Mouse (Mus musculus) left cerebral cortex, postnatal 10 days (tissue): ENCODE measurements around the gene Thbs2. TPM values are rescaled to one million over a fixed set of nuclear protein-coding genes. Genes with fewer than 3 reads are reported as not detected.
A peak's percentile ranks its signal among the peaks of the same experiment; 100 is the strongest.
"Not testable (repeated sequence)": the region's sequence is repeated elsewhere in the genome, so short reads cannot be mapped to it uniquely, and the experiment has no call there.

Source experiments
- DNase-seq, 2 experiments: peaks; one replicate each; pipeline ENCODE4 v3.0.0; 2021 to 2022; ENCODE audit warnings: low spot score in 2 of 2, mixed read lengths in 1 of 2; ENCODE audit errors: extremely low spot score in 1 of 2
- intact Hi-C: fragments of 180-260 bp; cut with DNase I; formaldehyde crosslinking; loops from one replicate; pipeline ENCODE4 v1.15.1; 2025
- total RNA-seq, 2 experiments: library from RNA; stranded (reverse); gene quantifications; 2 replicates each; pipeline ENCODE4 v1.2.3; 2021

Thbs2 gene
- total RNA-seq, 2 experiments from 2014 or later, result 7.5 to 7.9 TPM

DNA sequence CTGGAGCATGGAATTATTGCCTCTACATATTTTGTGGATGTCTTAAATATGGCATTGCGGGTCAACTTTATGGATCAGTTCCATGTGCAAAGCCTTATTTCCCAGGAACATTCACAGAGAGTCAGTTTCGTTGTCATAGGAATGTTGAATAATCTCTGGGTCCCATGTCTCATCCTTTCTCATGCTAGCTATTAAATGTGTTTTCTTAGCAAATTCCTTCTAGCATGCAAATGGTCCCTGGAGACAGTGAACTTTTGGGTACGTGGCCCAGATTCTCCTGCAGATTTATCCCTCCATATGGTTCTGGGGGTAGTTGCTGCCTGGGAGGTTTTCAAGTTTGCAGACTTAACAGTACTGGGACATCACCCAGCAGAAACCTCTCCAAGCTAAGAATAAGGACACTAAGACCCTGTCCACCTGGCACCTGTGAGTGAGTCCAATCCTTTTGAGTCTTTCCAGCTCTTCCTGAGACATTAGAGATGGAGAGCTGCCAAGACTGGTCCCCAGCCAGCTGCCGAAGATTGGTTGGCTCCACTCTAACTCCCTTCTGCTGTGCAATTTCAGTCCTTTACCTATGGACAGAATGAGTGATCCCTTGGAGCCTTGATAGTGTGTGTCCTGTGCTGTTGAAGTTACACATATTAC lies 45.9 kb downstream of the Thbs2 start:
- intact Hi-C loops, result no loop called here
- DNase-seq, result peak; percentile 24 to 34

GRCm38 (mm10) chr17:14643996-14644395 lies 50.0 kb downstream of the Thbs2 start:
- intact Hi-C loops, result no loop called here
- DNase-seq, result no peak

- intact Hi-C loops, result no loop called here
- peak in 1 of 2 experiments; percentile 73 for DNase-seq
These were observed 53.5 kb downstream of the Thbs2 start for GRCm38 (mm10) chr17:14640351-14641115.

DNA sequence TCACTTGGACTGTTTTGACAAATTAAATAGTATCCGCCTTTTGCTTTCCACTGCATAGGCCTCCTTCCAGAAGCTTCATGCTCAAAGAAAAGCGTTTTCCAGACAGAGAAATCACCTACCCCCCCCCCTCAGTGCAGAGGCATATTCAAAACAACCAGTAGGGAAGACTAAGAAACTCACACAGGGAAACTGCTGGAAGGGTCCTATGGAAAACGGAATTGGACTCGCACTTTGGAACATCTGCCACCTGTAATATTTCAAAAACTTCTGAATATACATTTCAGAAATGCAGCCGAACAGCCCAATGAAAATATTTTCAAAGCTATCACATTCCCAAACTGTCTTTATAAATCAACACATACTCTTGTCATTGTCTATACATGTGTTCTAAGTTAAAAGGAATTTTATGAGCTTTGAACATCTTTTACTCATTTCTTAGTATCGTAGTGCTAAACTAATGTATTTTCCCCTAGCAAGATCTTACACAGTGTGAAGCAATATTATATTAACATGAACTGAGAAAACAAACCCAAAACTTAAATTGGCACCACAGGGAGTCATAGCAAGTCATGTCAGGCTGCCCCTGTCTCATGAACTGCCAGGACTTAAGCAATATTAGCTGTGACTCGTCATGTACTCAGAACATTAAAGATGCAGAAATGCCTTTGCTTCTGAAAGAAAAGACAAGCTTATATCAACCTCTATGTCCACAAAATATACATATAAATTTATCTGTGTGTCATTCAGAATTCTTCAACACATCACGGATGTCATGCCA lies 58.3 kb downstream of the Thbs2 start:
- intact Hi-C loops, result no loop called here
- no peak for DNase-seq

GRCm38 (mm10) chr17:14628901-14629300 lies 65.1 kb downstream of the Thbs2 start:
- no peak for DNase-seq
- intact Hi-C loops, result no loop called here

DNA sequence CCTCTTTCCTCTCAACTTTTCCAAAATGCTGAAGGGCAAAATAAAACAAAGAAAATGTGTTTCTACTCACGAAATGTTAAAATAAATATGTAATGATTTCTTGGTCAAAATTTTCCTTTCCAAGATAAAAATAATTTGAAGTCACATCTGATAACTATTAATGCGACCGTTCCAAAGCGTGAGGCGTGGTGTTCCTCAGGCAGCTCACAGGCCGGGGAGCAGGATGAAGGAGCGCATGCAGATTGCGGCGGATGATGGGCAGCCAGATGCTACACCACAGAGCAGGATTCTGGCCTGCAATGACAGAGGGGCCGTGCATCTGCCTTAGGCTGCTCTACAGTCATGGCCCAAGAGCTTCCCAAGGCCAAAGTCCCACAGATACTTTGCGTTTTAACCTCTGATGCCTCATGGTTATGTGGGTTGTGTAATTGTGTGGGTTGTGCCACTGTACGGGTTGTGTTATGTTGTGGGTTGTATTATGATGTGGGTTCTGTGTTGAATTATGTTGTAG lies 66.2 kb downstream of the Thbs2 start:
- no peak for DNase-seq
- intact Hi-C loops, result no loop called here

- intact Hi-C loops, result no loop called here
- DNase-seq, result no peak
These were observed 69.6 kb downstream of the Thbs2 start for GRCm38 (mm10) chr17:14624433-14624832.

DNA sequence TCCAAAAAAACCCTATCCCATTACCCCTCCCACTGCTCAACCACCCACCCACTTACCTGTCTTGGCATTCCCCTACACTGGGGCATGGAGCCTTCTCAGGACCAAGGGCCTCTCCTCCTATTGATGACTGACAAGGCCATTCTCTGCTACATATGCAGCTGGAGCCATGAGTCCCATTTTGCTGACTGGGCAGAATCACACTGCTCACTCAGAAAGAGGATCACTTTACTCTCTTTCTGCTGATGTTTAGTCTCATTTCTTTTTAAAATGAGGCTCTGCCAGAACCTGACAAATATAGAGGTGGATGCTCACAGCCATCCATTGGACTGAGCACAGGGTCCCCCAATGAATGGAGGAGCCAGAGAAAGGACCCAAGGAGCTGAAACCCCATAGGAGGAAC lies 73.0 kb downstream of the Thbs2 start:
- DNase-seq, intact Hi-C loops: not testable (repeated sequence)

- DNase-seq, result no peak
- intact Hi-C loops, result no loop called here
These were observed 74.0 kb downstream of the Thbs2 start for GRCm38 (mm10) chr17:14620037-14620436.

- intact Hi-C loops, result no loop called here
- DNase-seq, result no peak
These were observed 75.0 kb downstream of the Thbs2 start for GRCm38 (mm10) chr17:14619038-14619437.

Other genes starting within 250 kb of the Thbs2 start
- gene Wdr27, start 248.9 kb upstream of the Thbs2 start, total RNA-seq, result 1 to 10 TPM; 3.6 to 4.6 TPM
- 10 to 100 TPM; 19.5 to 20.2 TPM for gene 1600012H06Rik, start 248.9 kb upstream of the Thbs2 start, total RNA-seq